Mouse (Mus musculus) lung, embryonic 16.5 days (tissue): Measurements from ENCODE around the gene Adamts2. TPM values are rescaled to one million over a fixed set of nuclear protein-coding genes. Genes with fewer than 3 reads are reported as not detected.
A peak's percentile ranks its signal among the peaks of the same experiment; 100 is the strongest.

ENCODE experiments used
- ATAC-seq: fragments of 200-750 bp; cut with Nextera tagmentation; 2 replicates; pipeline ENCODE4 v1.8.0; 2017; ENCODE audit warnings: low read depth, mild to moderate bottlenecking, moderate library complexity
- H3K27ac ChIP-seq: fragments of 300-500 bp; sonication (generic); 2 replicates; pipeline ENCODE4 v1.5.1; 2014; ENCODE audit warnings: mild to moderate bottlenecking, control low read depth, low read length
- H3K27me3 ChIP-seq: fragments of 300-500 bp; sonication (generic); 2 replicates; pipeline ENCODE4 v1.6.1; 2014; ENCODE audit warnings: low read depth, low read length, mixed read lengths; ENCODE audit not compliant: control insufficient read depth, insufficient read depth
- H3K36me3 ChIP-seq: fragments of 300-500 bp; sonication (generic); 2 replicates; pipeline ENCODE4 v1.6.1; 2014; ENCODE audit warnings: low read length; ENCODE audit not compliant: control insufficient read depth, insufficient read depth
- H3K4me1 ChIP-seq: fragments of 300-500 bp; sonication (generic); replicated peaks from 2 replicates; pipeline ENCODE4 v1.6.1; 2014; ENCODE audit warnings: low read length, mixed read lengths; ENCODE audit not compliant: control insufficient read depth, insufficient read depth
- H3K4me2 ChIP-seq: fragments of 300-500 bp; sonication (generic); 2 replicates; pipeline ENCODE4 v1.6.1; 2014; ENCODE audit warnings: low read depth, low read length, control low read depth
- H3K4me3 ChIP-seq: fragments of 300-500 bp; sonication (generic); 2 replicates; pipeline ENCODE4 v1.5.1; 2014; ENCODE audit warnings: mild to moderate bottlenecking, low read length, control low read depth
- H3K9ac ChIP-seq: fragments of 300-500 bp; sonication (generic); 2 replicates; pipeline ENCODE4 v1.6.1; 2014; ENCODE audit warnings: low read length, control low read depth
- H3K9me3 ChIP-seq: fragments of 300-500 bp; sonication (generic); 2 replicates; pipeline ENCODE4 v1.6.1; 2016; ENCODE audit warnings: low read length; ENCODE audit not compliant: control insufficient read depth
- WGBS: fragments of 180-500 bp; shearing (Covaris S2); extraction: QIAGEN DNeasy Blood & Tissue Kit; methylation state at CpG from one replicate; pipeline ENCODE4 v1.1.7; 2014; 5-methylcytosine and 5-hydroxymethylcytosine counted together
- polyA plus RNA-seq: library from polyadenylated mRNA; unstranded; fragments of >200 nt; fragmentation: Nextera tagmentation; extraction: Ambion mirVana; gene quantifications from 2 replicates; pipeline ENCODE4 v1.2.1, GENCODE M21; 2015

Adamts2 gene
- polyA plus RNA-seq, 1 experiment from 2014 or later = 14.0 TPM

GRCm38 (mm10) chr11:50658826-50659225 lies 56.9 kb downstream of the Adamts2 start:
- no peaks in the 10 kb centered on the region for H3K27me3 ChIP-seq
- H3K4me3 ChIP-seq = no peak overlapping the region
- H3K9ac ChIP-seq = no peak overlapping the region
- no peaks in the 10 kb centered on the region for H3K9me3 ChIP-seq
- H3K4me2 ChIP-seq = no peak overlapping the region
- peaks cover under 1% of the 10 kb centered on the region; the same call in 1 of the 2 replicates for H3K4me1 ChIP-seq
- H3K27ac ChIP-seq = no peak overlapping the region
- ATAC-seq = no peak
- WGBS = 69% methylated on average over 6 of the region's 6 CpGs
- H3K36me3 ChIP-seq = no peaks in the 10 kb centered on the region

GRCm38 (mm10) chr11:50662176-50662575 lies 60.3 kb downstream of the Adamts2 start:
- Histone ChIP-seq H3K36me3 (no peaks in the 10 kb centered on the region), H3K27ac (no peak overlapping the region), H3K4me3 (no peak overlapping the region), H3K4me1 (no peaks in the 10 kb centered on the region), H3K27me3 (no peaks in the 10 kb centered on the region), H3K4me2 (no peak overlapping the region), H3K9ac (no peak overlapping the region), H3K9me3 (no peaks in the 10 kb centered on the region)
- 75% methylated on average over 3 of the region's 3 CpGs for WGBS
- ATAC-seq = no peak

- Histone ChIP-seq H3K4me3 (no peak overlapping the region), H3K36me3 (no peaks in the 10 kb centered on the region), H3K27me3 (no peaks in the 10 kb centered on the region), H3K27ac (no peak overlapping the region), H3K9ac (no peak overlapping the region), H3K9me3 (no peaks in the 10 kb centered on the region), H3K4me1 (peaks cover 5% of the 10 kb centered on the region), H3K4me2 (no peak overlapping the region)
- WGBS = 65% methylated on average over 4 of the region's 4 CpGs
- 0 out of 2 replicates have a peak, but pooled peaks have one; percentile 34 for ATAC-seq
Measured at GRCm38 (mm10) chr11:50664826-50665225, 62.9 kb downstream of the Adamts2 start.

- peak; percentile 72 for ATAC-seq
- Histone ChIP-seq H3K36me3 (no peaks in the 10 kb centered on the region), H3K27ac (peak overlapping the region; percentile 71), H3K4me2 (no peak overlapping the region), H3K27me3 (no peaks in the 10 kb centered on the region), H3K4me1 (peaks cover 20% of the 10 kb centered on the region), H3K9ac (no peak overlapping the region), H3K9me3 (no peaks in the 10 kb centered on the region), H3K4me3 (no peak overlapping the region)
- WGBS = 63% methylated on average over 9 of the region's 9 CpGs
Measured at GRCm38 (mm10) chr11:50669542-50670362, 67.9 kb downstream of the Adamts2 start.

- Histone ChIP-seq H3K4me1 (peaks cover 21% of the 10 kb centered on the region), H3K9ac (no peak overlapping the region), H3K36me3 (no peaks in the 10 kb centered on the region), H3K4me3 (no peak overlapping the region), H3K9me3 (no peaks in the 10 kb centered on the region), H3K4me2 (no peak overlapping the region), H3K27ac (peak overlapping the region; percentile 71), H3K27me3 (no peaks in the 10 kb centered on the region)
- 68% methylated on average over 5 of the region's 5 CpGs for WGBS
- ATAC-seq = peak; percentile 18; the same call in 1 of the 2 replicates
Measured at GRCm38 (mm10) chr11:50670363-50670725, 68.5 kb downstream of the Adamts2 start.

- ATAC-seq = no peak
- 89% methylated on average over 1 of the region's 1 CpGs for WGBS
Measured at GRCm38 (mm10) chr11:50670881-50671280, 69.0 kb downstream of the Adamts2 start.

GRCm38 (mm10) chr11:50671376-50671775 lies 69.5 kb downstream of the Adamts2 start:
- Histone ChIP-seq H3K4me2 (no peak overlapping the region), H3K36me3 (no peaks in the 10 kb centered on the region), H3K4me3 (no peak overlapping the region), H3K27ac (no peak overlapping the region), H3K9me3 (no peaks in the 10 kb centered on the region), H3K4me1 (peaks cover 21% of the 10 kb centered on the region), H3K9ac (no peak overlapping the region), H3K27me3 (no peaks in the 10 kb centered on the region)
- 64% methylated on average over 2 of the region's 2 CpGs for WGBS
- no peak for ATAC-seq

More at GRCm38 (mm10) chr11:50670881-50671280, 69.0 kb downstream of the Adamts2 start:
- peaks cover 21% of the 10 kb centered on the region for H3K4me1 ChIP-seq
- no peak overlapping the region for H3K9ac ChIP-seq
- H3K4me3 ChIP-seq = no peak overlapping the region
- no peaks in the 10 kb centered on the region for H3K27me3 ChIP-seq
- no peak overlapping the region for H3K27ac ChIP-seq
- no peaks in the 10 kb centered on the region for H3K36me3 ChIP-seq
- no peak overlapping the region for H3K4me2 ChIP-seq
- H3K9me3 ChIP-seq = no peaks in the 10 kb centered on the region

- no peak overlapping the region for H3K27ac ChIP-seq
- no peaks in the 10 kb centered on the region for H3K36me3 ChIP-seq
- H3K4me3 ChIP-seq = no peak overlapping the region
- no peak for ATAC-seq
- no peaks in the 10 kb centered on the region for H3K27me3 ChIP-seq
- no peaks in the 10 kb centered on the region for H3K9me3 ChIP-seq
- H3K9ac ChIP-seq = no peak overlapping the region
- 61% methylated on average over 7 of the region's 7 CpGs for WGBS
- H3K4me2 ChIP-seq = no peak overlapping the region
- H3K4me1 ChIP-seq = peaks cover 21% of the 10 kb centered on the region
Measured at GRCm38 (mm10) chr11:50671820-50672310, 70.0 kb downstream of the Adamts2 start.

- Histone ChIP-seq H3K9ac (no peak overlapping the region), H3K27ac (no peak overlapping the region), H3K9me3 (no peaks in the 10 kb centered on the region), H3K4me2 (no peak overlapping the region), H3K4me3 (no peak overlapping the region), H3K36me3 (no peaks in the 10 kb centered on the region), H3K4me1 (peaks cover 21% of the 10 kb centered on the region), H3K27me3 (no peaks in the 10 kb centered on the region)
- no peak for ATAC-seq
- 37% methylated on average over 7 of the region's 7 CpGs for WGBS
Measured at GRCm38 (mm10) chr11:50672866-50673265, 71.0 kb downstream of the Adamts2 start.
